Mouse (Mus musculus): ENCODE measurements around the gene Man2a2.

GRCm38 (mm10) chr7:80301522-80301921 is 69.7 kb downstream of the Man2a2 start:
- TF ChIP-seq CTCF (IDR thresholded peaks at IDR 0.05) (peak; percentile 35), EP300 (IDR thresholded peaks at IDR 0.05) (no peak)

Data from lung, postnatal 0 days (tissue).